Mouse (Mus musculus) spleen, adult 2 months (tissue): ENCODE results near the gene Rassf5.
"Not testable (repeated sequence)": the region's sequence is repeated elsewhere in the genome, so short reads cannot be mapped to it uniquely, and the experiment has no call there.

Experiments used
- CTCF ChIP-seq: fragments of 200-500 bp; IDR thresholded peaks from 2 replicates; pipeline ENCODE4 v1.5.1; 2011; ENCODE audit warnings: mild to moderate bottlenecking, inconsistent platforms; ENCODE audit not compliant: insufficient read depth, insufficient read length, insufficient replicate concordance; ENCODE audit errors: extremely low read depth
- POLR2A ChIP-seq: fragments of 200-500 bp; IDR thresholded peaks from 2 replicates; pipeline ENCODE4 v1.6.1; 2011; ENCODE audit warnings: low read depth, low read length, inconsistent platforms

DNA sequence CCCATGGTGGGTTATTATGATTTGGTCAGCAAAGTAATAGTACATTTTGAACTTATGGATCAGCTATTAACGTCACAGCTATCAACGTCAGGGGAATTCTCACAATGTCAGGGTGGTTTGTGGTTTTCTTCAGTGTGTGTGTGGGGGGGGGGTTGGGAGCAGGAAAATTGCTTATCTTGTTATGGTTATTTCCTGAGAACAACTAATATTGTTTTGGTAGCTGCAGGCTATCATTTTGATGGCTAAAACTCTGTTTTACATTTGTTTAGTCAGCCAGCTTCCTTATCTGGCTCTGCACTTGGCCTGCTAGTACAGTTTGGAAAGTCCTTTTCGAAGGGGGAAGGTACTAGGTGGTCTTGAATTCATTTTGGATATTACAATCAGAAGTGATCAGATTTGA is 99.8 kb downstream of the Rassf5 start:
- TF ChIP-seq POLR2A, CTCF: not testable (repeated sequence)
